Comparison of ENCODE assay signal across 8 mouse cellular contexts in genomic region chr12:108763057-108763796, GRCm38 (mm10). TPM values are rescaled to one million over a fixed set of nuclear protein-coding genes. Genes with fewer than 3 reads are reported as not detected.
DNase-seq lines count a peak whose midpoint lies in the region; ATAC-seq and TF ChIP-seq lines count a peak whose summit lies in the region.

No protein-coding gene starts in this region.

- ATAC-seq in forebrain, postnatal 0 days, result no peak
- ATAC-seq in forebrain, embryonic 12.5 days (ENCODE audit: low FRiP score), result no peak
- peak; percentile 42 for ATAC-seq in heart, postnatal 0 days (ENCODE audit: insufficient read depth, low read depth)
- peak; percentile 47 for ATAC-seq in megakaryocyte progenitor cell, adult 5-6 weeks (replicated peaks; ENCODE audit: poor library complexity)

- DNase-seq in forebrain, postnatal 0 days, result no peak
- peak; percentile 74 for DNase-seq in T-cell, adult 2 months (ENCODE audit: low spot score)
- peak; percentile 47 for DNase-seq in heart, postnatal 0 days (ENCODE audit: low spot score)
- no peak for DNase-seq in ovary, postnatal 36 days (ENCODE audit: low spot score)
- DNase-seq in cerebellum, adult 9-10 months, result no peak
- no peak for DNase-seq in gastrocnemius, postnatal 4 days (ENCODE audit: low spot score in 2 of 2)

- WGBS in forebrain, postnatal 0 days, result 72% methylated on average over 9 of the region's 9 CpGs
- 70% methylated on average over 9 of the region's 9 CpGs for WGBS in forebrain, embryonic 12.5 days
- WGBS in heart, postnatal 0 days, result 41% methylated on average over 9 of the region's 9 CpGs

- no peak overlapping the region for H3K27ac ChIP-seq in forebrain, postnatal 0 days (ENCODE audit: low read depth, low read length)
- no peak overlapping the region for H3K27ac ChIP-seq in forebrain, embryonic 12.5 days
- peak overlapping the region; percentile 19; the same call in 1 of the 2 replicates for H3K27ac ChIP-seq in heart, postnatal 0 days (ENCODE audit: low read depth)

- H3K9ac ChIP-seq in forebrain, postnatal 0 days, result no peak overlapping the region
- H3K9ac ChIP-seq in forebrain, embryonic 12.5 days, result no peak overlapping the region
- no peak overlapping the region for H3K9ac ChIP-seq in heart, postnatal 0 days (replicated peaks; ENCODE audit: low read depth, low read length)

- H3K4me2 ChIP-seq in forebrain, postnatal 0 days (ENCODE audit: low read depth), result no peak overlapping the region
- no peak overlapping the region for H3K4me2 ChIP-seq in forebrain, embryonic 12.5 days
- H3K4me2 ChIP-seq in heart, postnatal 0 days (ENCODE audit: low read depth, low read length), result no peak overlapping the region

- TF ChIP-seq EP300 in heart, postnatal 0 days (IDR thresholded peaks at IDR 0.05; ENCODE audit: low read depth), result no peak

- H3K4me1 ChIP-seq in forebrain, postnatal 0 days (ENCODE audit: insufficient read depth), result no peaks in the 10 kb centered on the region; the same call in 1 of the 2 replicates
- 0 out of 2 replicates have a peak, but pooled peaks cover under 1% of the 10 kb centered on the region for H3K4me1 ChIP-seq in forebrain, embryonic 12.5 days
- H3K4me1 ChIP-seq in heart, postnatal 0 days (ENCODE audit: control insufficient read depth, insufficient read depth), result peaks cover 11% of the 10 kb centered on the region; the same call in 1 of the 2 replicates

- no peak overlapping the region for H3K4me3 ChIP-seq in forebrain, postnatal 0 days (ENCODE audit: low read depth, low read length)
- H3K4me3 ChIP-seq in forebrain, embryonic 12.5 days (replicated peaks), result no peak overlapping the region
- no peak overlapping the region for H3K4me3 ChIP-seq in heart, postnatal 0 days (ENCODE audit: low read depth, low read length)

- peak; percentile 18; the same call in 1 of the 2 replicates for TF ChIP-seq CTCF in forebrain, postnatal 0 days (IDR thresholded peaks at IDR 0.05; ENCODE audit: low read depth)
- TF ChIP-seq CTCF in heart, postnatal 0 days (IDR thresholded peaks at IDR 0.05; ENCODE audit: low read depth), result peak; percentile 59

- H3K36me3 ChIP-seq in forebrain, postnatal 0 days (ENCODE audit: insufficient read depth), result no peaks in the 10 kb centered on the region
- H3K36me3 ChIP-seq in forebrain, embryonic 12.5 days (replicated peaks), result no peaks in the 10 kb centered on the region
- H3K36me3 ChIP-seq in heart, postnatal 0 days (replicated peaks; ENCODE audit: control insufficient read depth, insufficient read depth, low read length), result no peaks in the 10 kb centered on the region

- H3K27me3 ChIP-seq in forebrain, postnatal 0 days (ENCODE audit: insufficient read depth, low read length), result no peaks in the 10 kb centered on the region
- no peaks in the 10 kb centered on the region for H3K27me3 ChIP-seq in forebrain, embryonic 12.5 days
- H3K27me3 ChIP-seq in heart, postnatal 0 days (ENCODE audit: control insufficient read depth, insufficient read depth, low read length), result no peaks in the 10 kb centered on the region

- H3K9me3 ChIP-seq in forebrain, postnatal 0 days (ENCODE audit: low read length), result no peaks in the 10 kb centered on the region
- H3K9me3 ChIP-seq in forebrain, embryonic 12.5 days, result no peaks in the 10 kb centered on the region
- H3K9me3 ChIP-seq in heart, postnatal 0 days (replicated peaks; ENCODE audit: control insufficient read depth, low read length), result no peaks in the 10 kb centered on the region

RNA-seq across cellular contexts. Expression of gene Yy1, which starts 29.5 kb away (rescaled TPM):
- total RNA-seq in forebrain, postnatal 0 days (2014; rRNA removed), result 31.9 and 33.8 TPM in 2 replicates
- polyA plus RNA-seq in forebrain, postnatal 0 days (2015; fragmentation: Nextera tagmentation; extraction: Ambion mirVana), result 7.4 and 8.8 TPM in 2 replicates
- 19.5 and 21.5 TPM in 2 replicates for polyA plus RNA-seq in forebrain, embryonic 12.5 days (2016; fragmentation: Nextera tagmentation; extraction: Ambion mirVana)
- 21.5 and 32.7 TPM in 2 replicates for total RNA-seq in heart, postnatal 0 days (2014; rRNA removed; ENCODE audit: low replicate concordance)
- polyA plus RNA-seq in heart, postnatal 0 days (2015; fragmentation: Nextera tagmentation; extraction: Ambion mirVana), result 7.1 and 7.6 TPM in 2 replicates
- 79.4 and 90.2 TPM in 2 replicates for total RNA-seq in megakaryocyte progenitor cell, adult 5-6 weeks (2015)
- total RNA-seq in megakaryocyte progenitor cell, adult 5-6 weeks (2017), result 44.6 and 51.8 TPM in 2 replicates
- total RNA-seq in gastrocnemius, postnatal 4 days (2021), result 10 to 100 TPM; 36.7 to 43.8 TPM

Comparison
In these comparisons a context has a peak if more than half of its experiments do, and no peak if none do; other contexts are left out.
1. ATAC-seq: peak in heart, postnatal 0 days (single experiment) and megakaryocyte progenitor cell, adult 5-6 weeks (single experiment); none in forebrain, postnatal 0 days (single experiment) and forebrain, embryonic 12.5 days (single experiment).
2. DNase-seq: peak in T-cell, adult 2 months (single experiment) and heart, postnatal 0 days (single experiment); none in forebrain, postnatal 0 days (single experiment), ovary, postnatal 36 days (single experiment), cerebellum, adult 9-10 months (single experiment) and gastrocnemius, postnatal 4 days (0 of 2).